Mouse (Mus musculus): ENCODE results near the gene Iqcf3.

Iqcf3 gene

GRCm38 (mm10) chr9:106469317-106469716 lies 92.1 kb downstream of the Iqcf3 start:
- no peak for DNase-seq

GRCm38 (mm10) chr9:106467746-106468145 lies 93.7 kb downstream of the Iqcf3 start:
- no peak for DNase-seq

GRCm38 (mm10) chr9:106466721-106467120 lies 94.7 kb downstream of the Iqcf3 start:
- no peak for DNase-seq

GRCm38 (mm10) chr9:106465571-106466200 lies 95.7 kb downstream of the Iqcf3 start, which contains the start of gene Gpr62:
Gene Gpr62, minus strand, starts transcription at chr9:106465938.
- DNase-seq = peak; percentile 45

GRCm38 (mm10) chr9:106464751-106465541 lies 96.5 kb downstream of the Iqcf3 start:
- DNase-seq = peak; percentile 71

- no peak for DNase-seq
Measured at GRCm38 (mm10) chr9:106463122-106464063, 98.0 kb downstream of the Iqcf3 start.

GRCm38 (mm10) chr9:106462430-106462800 lies 99.0 kb downstream of the Iqcf3 start:
- DNase-seq = no peak

GRCm38 (mm10) chr9:106461641-106462429 lies 99.6 kb downstream of the Iqcf3 start:
- no peak for DNase-seq

GRCm38 (mm10) chr9:106461026-106461415 lies 100.4 kb downstream of the Iqcf3 start:
- DNase-seq = no peak

GRCm38 (mm10) chr9:106460401-106461025 lies 100.9 kb downstream of the Iqcf3 start:
- DNase-seq = no peak

- no peak for DNase-seq
Measured at GRCm38 (mm10) chr9:106459946-106460345, 101.5 kb downstream of the Iqcf3 start.

- DNase-seq = no peak
Measured at GRCm38 (mm10) chr9:106457920-106458319, 103.5 kb downstream of the Iqcf3 start.

GRCm38 (mm10) chr9:106457163-106457559 lies 104.3 kb downstream of the Iqcf3 start:
- no peak for DNase-seq

GRCm38 (mm10) chr9:106456325-106457162 lies 104.9 kb downstream of the Iqcf3 start:
- no peak for DNase-seq

- DNase-seq = no peak
Measured at GRCm38 (mm10) chr9:106454888-106455681, 106.3 kb downstream of the Iqcf3 start.

- no peak for DNase-seq
Measured at GRCm38 (mm10) chr9:106454071-106454761, 107.2 kb downstream of the Iqcf3 start.

- DNase-seq = peak; percentile 62
Measured at GRCm38 (mm10) chr9:106453271-106454070, 108.0 kb downstream of the Iqcf3 start, which contains the start of gene Pcbp4. Gene Pcbp4, plus strand, starts transcription at chr9:106453291.
